Mouse (Mus musculus): Measurements from ENCODE around the gene Wrb. TPM values are rescaled to one million over a fixed set of nuclear protein-coding genes. Genes with fewer than 3 reads are reported as not detected.

Wrb gene
- total RNA-seq (2023), result 1 to 10 TPM; 5.3 to 7.1 TPM

GRCm38 (mm10) chr16:96145110-96145800, at the start of gene Wrb:
Wrb (plus strand) TSS chr16:96145407.

GRCm38 (mm10) chr16:96127657-96128344, 17.4 kb upstream of the Wrb start, which contains the start of gene Hmgn1:
Hmgn1 (minus strand) TSS chr16:96127729.

GRCm38 (mm10) chr16:96191531-96192506, 46.6 kb downstream of the Wrb start, which contains the start of gene Lca5l:
Lca5l (minus strand) TSS chr16:96192271.

GRCm38 (mm10) chr16:96199913-96200701, 54.9 kb downstream of the Wrb start, which contains the start of gene Sh3bgr:
Sh3bgr (plus strand) TSS chr16:96200450.

Other genes starting within 250 kb of the Wrb start
- gene Psmg1, start 154.4 kb upstream of the Wrb start, total RNA-seq (2023), result 10 to 100 TPM; 10.1 to 12.3 TPM
- 10 to 100 TPM; 59.9 to 69.8 TPM for gene Brwd1, start 62.9 kb upstream of the Wrb start, total RNA-seq (2023)
- gene Hmgn1, start 17.7 kb upstream of the Wrb start, total RNA-seq (2023), result 10 to 100 TPM; 13.3 to 26.4 TPM
- not detected for gene Lca5l, start 46.9 kb downstream of the Wrb start, total RNA-seq (2023)
- gene Sh3bgr, start 55.0 kb downstream of the Wrb start, total RNA-seq (2023), result not detected
- gene B3galt5, start 90.4 kb downstream of the Wrb start, total RNA-seq (2023), result not detected